Mouse (Mus musculus) mesoderm, embryonic 11.5 days (tissue): Measurements from ENCODE around the gene Helq.

Experiments used
- DNase-seq: peaks from one replicate; pipeline ENCODE4 v3.0.0-alpha.2; 2012; ENCODE audit warnings: low read depth, low spot score

The Helq gene

DNA sequence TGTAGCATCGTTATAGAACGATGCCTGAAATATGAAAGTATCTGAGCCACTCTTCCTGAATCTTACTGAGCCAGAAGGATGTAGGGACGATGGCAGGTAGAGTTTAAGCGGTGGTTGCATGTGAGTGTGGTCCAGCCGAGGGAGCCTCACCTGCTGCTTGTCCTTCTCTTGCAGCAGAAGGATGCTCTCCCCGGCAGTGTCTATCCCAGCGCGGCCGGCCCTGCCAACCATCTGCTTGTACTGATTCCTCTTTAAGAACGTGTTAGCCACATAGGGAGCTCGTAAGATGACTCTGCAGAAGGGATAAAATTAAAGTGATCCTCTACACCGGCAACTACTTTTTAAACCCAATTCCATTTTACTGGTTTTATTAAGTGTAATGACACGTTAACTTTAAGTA is 19.4 kb downstream of the Helq start:
- no peak for DNase-seq

DNA sequence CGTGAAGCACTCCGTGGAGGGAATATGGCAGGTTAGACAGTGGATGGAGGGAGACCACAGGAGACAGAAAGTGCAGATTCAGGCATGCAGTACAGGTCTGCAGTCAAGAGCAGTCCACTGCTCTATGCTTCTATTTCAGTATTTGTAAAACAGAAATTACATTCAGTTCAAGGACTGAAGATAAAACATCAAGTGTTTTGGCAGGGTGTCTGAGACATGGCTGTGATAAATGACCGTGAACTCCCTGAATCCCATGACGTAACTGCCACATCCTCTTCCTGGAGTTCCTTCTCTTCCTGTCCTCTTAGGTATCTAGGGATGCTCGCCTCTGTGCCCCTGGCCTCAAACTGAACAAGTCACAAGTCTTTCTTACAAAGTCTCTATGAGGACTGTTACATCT is 21.5 kb downstream of the Helq start:
- no peak for DNase-seq

- DNase-seq, result no peak
Measured at GRCm38 (mm10) chr5:100775778-100776404, 22.5 kb downstream of the Helq start.

GRCm38 (mm10) chr5:100771575-100771974 is 26.8 kb downstream of the Helq start:
- no peak for DNase-seq

DNA sequence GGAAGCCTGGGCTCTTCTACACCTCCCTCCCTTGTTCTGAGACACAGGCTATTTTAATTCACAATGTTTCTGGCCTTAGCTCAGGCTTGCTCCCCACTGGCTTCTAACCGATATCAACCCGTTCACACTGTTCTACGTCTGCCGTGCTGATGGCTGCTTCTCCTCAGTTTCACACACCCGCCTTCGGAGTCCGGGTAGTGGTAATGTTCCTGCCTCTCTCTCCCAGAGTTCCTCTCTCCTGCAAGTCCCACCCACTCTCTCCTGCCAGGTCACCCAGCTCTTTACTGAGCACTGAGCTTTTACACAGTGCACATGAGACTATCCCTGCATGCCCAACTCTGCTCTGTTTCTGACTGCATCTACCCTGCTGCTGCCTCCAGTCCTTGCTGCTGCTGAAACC is 32.4 kb downstream of the Helq start:
- DNase-seq, result no peak

GRCm38 (mm10) chr5:100761736-100762135 is 36.7 kb downstream of the Helq start:
- DNase-seq, result no peak

- DNase-seq, result no peak
Measured at GRCm38 (mm10) chr5:100760049-100760663, 38.2 kb downstream of the Helq start.

DNA sequence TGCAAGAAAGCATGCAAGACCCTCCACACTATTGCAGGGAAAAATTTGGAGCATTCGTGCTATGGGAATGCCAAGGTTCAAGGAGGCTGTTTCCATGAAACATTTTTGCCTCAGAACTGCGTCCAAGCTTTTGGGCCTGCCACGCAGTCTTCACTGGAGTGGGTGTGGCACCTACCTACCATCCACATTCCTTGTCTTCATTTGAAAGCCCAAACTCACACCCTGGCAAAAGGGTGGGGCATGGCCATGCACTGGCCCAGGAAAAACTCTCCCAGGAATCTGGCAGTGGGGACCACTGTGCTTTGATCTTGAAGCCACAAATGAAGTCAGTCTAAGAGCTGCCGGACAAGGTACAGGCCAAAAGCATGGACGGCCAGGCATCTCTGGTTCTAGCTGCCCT is 40.3 kb downstream of the Helq start:
- no peak for DNase-seq

DNA sequence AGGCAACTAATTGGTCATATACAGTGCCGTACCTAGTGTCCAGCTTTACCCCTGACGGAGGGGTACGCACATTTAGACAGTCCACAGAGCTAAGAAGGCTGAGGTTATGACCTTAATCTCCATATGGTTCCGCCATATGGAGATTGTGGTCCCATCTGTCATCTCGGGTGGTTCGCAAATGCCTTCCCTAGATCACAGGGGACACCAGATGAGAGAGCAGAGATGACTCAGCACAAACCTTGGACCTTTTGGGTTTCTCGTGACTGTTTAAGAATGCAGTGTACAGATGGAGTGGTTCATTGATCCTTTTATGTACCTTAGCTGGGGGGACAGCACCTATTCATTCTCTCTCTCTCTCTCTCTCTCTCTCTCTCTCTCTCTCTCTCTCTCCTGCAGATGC is 45.0 kb downstream of the Helq start:
- peak; percentile 59 for DNase-seq

DNA sequence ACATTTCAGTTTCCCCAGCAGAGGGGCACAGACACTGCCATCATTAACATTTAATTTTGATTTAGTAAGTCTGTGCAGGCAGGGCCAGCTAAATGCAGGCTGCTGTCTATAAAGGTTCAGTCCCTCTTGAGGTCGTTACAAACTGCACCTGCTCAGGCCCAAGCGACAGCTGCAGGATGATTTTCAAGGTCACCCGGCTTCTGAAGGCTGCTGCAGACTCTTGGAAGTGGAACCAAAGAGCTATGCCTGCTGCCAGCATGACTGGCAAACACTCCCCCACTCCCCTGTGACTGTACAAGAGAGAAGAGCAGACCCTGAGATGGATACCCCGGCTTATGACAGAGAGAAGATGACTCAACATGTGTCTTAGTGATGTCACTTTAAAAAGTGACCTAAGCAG is 46.7 kb downstream of the Helq start:
- peak; percentile 42 for DNase-seq

DNA sequence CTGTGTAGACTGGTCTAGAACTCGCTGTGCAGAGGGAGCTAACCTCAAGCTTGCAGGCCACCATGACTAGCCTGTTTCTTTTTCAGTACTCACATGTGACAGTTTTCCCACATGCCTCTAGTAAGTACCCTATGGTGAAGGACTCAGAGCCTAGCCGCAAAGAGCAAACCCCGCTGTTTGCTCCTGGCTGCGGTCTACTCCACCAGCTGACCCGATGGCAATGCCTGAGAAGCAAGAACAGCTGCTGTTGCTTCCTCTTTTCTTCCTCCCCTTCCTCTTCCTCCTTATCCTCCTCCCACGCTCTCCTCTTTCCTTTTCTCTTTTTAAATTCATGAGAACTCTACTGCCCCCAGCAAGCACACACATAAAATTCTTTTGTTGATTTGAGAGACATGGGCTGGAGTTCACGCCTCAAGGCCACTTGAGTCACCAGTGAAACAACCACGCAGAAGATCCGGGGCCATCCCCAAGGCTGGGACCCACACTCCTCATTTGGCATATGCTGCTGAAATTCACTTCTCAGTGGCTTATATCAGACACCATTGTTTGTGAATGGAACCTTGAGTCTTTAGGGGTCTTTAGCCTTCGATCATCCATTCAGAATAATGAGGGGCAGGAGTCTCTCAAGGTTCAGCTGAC is 47.7 kb downstream of the Helq start:
- DNase-seq, result no peak

DNA sequence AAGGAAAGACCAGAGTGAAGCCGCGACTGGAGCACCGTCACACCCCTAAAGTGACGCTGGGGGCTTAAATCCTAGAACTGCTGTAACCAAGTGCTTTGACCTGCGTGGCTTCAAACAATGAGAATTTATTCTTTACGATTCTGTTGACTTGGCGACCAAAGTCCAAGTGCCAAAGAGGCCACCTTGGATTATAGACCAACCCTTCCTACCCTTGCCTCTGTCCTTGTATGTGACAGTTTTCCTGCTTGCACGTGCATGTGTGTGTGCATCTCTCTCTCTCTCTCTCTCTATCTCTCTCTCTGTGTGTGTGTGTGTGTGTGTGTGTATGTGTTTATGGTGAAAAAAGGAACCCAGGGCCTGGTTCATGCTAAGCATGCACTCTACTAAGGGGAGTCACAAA is 59.6 kb downstream of the Helq start:
- no peak for DNase-seq

DNA sequence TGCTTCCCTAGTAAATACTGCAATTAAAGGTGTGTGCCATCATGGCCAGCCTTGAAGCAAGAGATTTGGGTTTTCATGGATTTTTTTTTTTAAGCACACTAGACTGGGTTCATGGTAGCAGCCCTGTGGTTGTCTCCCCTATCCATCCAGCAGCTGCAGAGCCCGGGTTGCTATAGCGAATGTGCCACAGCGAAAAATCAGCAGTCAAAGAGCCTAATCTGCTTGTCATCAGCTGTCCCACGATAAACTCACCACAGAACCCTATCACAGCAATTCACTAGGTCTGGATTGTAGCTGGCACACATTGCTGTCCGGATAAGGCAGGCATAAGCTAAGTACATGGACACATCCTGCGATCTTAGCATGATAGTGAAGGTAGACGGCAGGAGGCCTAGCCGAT is 61.5 kb downstream of the Helq start:
- no peak for DNase-seq

DNA sequence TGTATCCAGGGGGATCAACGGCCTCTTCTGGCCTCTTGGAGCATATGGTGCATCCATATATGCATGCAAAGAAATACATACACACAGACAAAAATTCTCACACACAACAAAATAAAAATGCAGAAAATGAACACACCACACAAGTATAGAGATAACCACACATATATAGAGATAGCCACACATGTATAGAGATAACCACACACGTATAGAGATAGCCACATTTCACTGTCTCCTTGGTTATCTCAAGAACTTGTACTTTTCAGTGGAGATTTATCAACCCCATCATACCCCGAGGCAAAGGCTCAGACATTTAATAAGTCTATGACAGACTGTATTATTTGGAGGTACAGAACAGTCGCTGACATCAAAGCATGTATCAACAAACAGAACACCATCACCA is 63.9 kb downstream of the Helq start:
- no peak for DNase-seq

- no peak for DNase-seq
Measured at GRCm38 (mm10) chr5:100728757-100729156, 69.6 kb downstream of the Helq start.

GRCm38 (mm10) chr5:100726001-100726400 is 72.4 kb downstream of the Helq start:
- DNase-seq, result no peak

DNA sequence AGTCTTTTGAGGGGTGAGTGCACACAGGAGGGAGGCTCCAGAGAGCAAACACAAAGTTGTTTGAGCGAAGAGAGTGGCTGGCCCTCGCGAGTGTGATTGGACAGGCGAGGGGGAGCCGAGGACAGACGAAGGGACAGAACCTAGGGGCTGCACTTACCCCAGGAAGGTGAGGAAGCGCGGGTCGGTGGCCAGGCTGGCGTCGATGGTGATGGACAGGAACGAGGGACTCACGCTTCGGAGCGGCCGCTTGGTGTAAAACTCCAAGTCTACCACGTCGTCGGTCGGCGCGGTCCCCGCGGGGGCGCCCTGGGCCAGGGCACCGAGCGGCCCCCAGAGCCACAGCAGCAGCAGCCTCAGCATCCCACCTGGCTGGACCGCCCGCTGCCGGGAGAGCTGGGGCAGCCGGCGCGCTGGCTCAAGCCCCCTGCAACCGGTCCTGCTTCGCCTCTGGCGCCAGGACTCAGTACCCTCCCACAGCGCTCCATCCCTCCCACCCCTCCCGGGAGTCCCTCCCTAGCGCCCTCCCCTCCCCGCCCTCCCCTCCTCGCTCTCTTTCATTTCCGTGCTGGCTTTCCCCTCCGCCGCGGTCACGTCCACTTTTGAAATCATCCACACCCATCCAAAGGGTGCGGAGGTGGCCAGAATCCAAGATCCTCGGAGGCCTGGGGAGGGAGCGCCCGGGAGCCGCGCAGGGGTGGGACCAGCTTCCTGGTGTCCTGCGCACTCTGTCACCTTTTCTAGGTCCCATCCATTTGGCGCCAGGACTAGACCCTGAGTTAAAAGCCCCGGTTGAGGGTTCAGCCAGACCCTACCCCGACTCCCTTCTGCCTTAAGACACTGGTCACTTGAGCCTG is 78.9 kb downstream of the Helq start, which contains the start of gene Hpse:
TSS of gene Hpse (minus strand) at position 482 of the 854 bp plus-strand sequence.
- DNase-seq, result peak; percentile 43

- no peak for DNase-seq
Measured at GRCm38 (mm10) chr5:100716762-100717161, 81.6 kb downstream of the Helq start.
